Mouse (Mus musculus) left cerebral cortex, postnatal 25 days (tissue): Measurements from ENCODE around the gene Esrrb. TPM values are rescaled to one million over a fixed set of nuclear protein-coding genes. Genes with fewer than 3 reads are reported as not detected.

Experiments used
- DNase-seq, 2 experiments: peaks; one replicate each; pipeline ENCODE4 v3.0.0; 2022; ENCODE audit warnings: low spot score in 2 of 2, mixed read lengths in 1 of 2
- intact Hi-C: fragments of 180-260 bp; cut with DNase I; formaldehyde crosslinking; loops from one replicate; pipeline ENCODE4 v1.15.1; 2025
- total RNA-seq, 2 experiments: library from RNA; stranded (reverse); gene quantifications; 2 replicates each; pipeline ENCODE4 v1.2.3; 2021

Esrrb gene
- total RNA-seq, result 1 to 10 TPM; 1.4 to 1.7 TPM

DNA sequence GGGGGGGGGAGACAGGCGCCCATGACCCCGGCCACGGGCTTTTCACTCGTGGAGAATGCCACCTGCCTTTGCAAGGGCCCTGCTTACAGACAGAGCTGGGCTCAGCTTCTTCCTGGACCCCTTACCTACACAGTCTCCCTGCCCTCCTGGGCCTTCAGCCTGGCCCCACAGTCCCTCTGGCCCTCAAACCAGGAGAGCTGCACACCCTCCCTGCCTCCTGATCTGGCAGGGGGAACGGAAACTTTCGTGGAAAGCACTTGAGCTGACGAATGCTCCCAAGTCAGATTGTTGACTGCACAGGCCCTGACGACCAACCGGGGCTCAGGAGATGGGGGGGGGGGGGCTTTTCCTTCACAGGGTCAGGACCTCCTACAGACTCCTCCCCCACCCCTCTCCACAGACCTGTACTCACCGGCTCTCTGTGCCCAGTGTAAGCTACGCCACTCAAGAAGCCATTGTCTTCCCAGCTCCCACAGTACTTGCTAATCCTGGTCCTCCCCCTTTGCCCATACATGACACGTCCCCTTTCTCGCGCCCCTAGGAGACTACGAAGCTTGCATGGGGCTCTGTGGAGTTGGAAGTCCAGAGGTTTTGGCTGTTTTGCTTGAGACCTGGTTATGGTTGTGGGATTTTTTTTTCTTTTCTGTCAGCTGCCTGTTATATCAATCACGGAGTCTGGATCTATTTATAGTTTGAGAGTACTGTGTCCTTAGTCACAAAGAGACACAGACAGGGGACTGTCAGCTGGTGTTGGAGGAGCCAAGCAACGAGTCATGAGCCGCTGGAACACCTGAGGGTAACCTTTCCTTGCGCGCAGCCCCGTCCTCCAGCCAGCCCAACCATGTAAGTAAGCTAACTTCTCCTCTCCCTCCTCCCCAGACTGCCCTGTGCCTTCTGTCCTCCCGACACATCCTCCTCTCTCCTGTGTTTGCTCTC lies at the start of gene Esrrb:
TSS of gene Esrrb (plus strand) at position 422 of the 936 bp plus-strand sequence.
- DNase-seq, result no peak
- intact Hi-C loops, result no loop called here

DNA sequence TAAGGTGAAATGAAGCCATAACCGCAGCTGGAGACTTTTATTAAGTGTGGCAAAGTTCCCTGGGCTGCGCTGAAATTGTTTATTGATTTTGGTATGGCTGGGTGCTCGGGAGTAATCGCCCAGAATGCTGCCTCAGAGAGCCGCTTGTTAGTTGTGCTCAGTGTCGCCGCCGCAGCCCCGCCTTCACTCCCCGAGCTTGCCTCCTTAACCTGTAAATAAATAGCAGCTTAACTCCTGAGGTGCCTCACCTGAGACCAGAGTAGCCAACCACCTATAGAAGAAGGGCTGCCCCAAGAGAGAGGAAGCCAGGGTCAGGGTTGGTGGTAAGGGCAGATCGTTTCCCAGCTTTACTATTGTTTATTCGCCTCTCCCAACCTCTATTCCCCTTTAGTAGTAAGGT lies 40.3 kb upstream of the Esrrb start:
- intact Hi-C loops, result no loop called here
- no peak for DNase-seq

DNA sequence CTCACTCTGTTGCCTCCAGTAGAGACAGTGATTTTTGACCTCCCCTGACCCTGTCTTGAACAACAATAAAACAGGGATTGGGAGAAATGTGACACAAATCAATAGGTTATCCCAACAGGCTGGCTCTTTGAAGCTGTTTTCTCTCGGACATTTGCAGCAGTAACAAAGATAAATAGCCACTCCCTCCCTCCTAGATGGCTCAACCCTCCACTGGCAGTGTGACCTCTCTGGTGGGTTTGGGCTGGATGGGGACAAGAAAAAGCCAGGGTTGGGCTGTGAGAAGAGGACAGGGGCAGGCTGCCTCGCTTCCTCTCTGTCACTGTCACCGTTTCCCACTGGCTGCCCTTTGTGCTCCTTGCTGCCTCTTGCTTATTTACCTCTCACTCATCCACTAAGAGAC lies 36.6 kb upstream of the Esrrb start:
- DNase-seq, result no peak

DNA sequence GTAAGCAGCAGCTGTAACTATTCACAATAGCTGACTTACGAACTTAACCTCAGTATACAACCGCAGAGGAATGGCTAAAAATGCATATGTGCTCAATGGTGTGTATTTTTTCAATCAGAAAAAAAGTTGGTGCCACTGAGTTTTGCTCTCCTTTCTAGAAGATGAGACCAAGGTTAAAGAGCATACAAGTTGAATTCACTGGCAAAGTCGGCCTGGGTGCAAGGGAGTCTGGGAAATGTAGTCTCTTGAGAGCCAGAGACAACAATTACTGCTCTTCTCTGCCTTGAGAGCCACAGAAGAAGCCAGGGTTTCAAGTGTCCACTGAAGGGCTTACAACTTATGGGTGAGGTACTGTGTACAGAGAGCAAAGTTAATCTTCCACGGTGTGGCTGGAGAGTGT lies 31.1 kb upstream of the Esrrb start:
- intact Hi-C loops, result loop anchor here (10.0 kb wide), 1 partner anchor 285 kb away; no protein-coding TSS in a partner anchor
- DNase-seq, result no peak

More for the DNA sequence above, 36.6 kb upstream of the Esrrb start:
- intact Hi-C loops, result no loop called here

DNA sequence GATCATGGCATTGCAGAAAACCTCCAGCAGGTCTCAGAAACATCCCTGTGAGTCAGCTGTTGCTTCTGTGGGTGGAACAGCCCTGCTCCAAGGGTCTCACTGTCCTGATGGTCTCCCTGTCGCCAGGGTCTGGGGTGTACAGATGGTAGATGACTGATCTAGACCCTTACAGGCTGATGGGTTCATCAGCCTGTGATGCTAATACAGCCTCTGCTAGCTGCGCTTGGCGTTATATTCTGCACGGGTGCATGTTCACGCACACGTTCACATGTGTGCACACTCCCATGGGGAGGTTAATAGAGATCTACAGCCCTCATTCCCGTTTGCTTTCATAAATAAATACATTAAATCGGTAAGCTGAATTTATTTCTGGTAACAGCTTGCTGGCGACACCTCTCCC lies 30.2 kb upstream of the Esrrb start:
- intact Hi-C loops, result loop anchor here (10.0 kb wide), 1 partner anchor 284 kb away; no protein-coding TSS in a partner anchor
- peak; percentile 5 to 14 for DNase-seq

DNA sequence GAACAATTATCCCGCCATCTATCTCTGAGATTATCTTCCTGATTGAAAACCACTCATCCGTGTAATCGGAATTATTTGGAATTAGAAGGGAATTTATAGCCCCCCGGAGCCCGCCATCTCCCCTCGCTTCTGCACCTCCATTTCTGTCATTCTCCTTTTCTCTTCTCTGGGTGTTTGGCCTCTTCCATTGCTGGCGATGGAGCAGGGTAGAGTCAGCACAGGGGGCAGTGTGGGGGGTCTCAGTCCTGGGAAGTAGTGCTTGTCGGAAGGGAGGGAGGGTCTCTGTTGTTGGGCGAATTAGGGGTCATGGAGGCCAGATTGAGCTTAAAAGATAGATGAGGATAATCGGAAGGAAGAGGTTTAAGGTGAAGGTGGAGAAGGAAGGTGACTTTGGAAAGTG lies 29.7 kb upstream of the Esrrb start:
- intact Hi-C loops, result loop anchor here (10.0 kb wide), 1 partner anchor 284 kb away; no protein-coding TSS in a partner anchor
- no peak for DNase-seq

DNA sequence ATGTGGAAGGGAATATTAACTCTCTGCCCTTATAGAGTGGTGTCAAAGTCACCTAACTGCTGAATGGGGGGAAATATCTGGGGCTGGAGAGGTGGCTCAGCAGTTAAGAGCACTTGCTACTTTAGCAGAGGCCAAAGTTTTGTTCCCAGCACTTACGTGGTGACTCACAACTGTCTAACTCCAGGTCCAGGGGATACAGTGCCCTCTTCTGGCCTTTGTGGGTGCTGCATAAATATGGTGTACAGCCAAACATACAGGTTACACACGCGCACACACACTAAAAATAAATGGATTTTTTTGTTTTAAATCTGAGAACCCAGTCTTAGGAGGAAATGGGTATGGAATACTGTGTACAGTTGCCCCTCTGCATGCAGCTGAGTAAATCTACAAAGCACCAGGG lies 24.7 kb upstream of the Esrrb start:
- DNase-seq, result no peak
- intact Hi-C loops, result loop anchor here (10.0 kb wide), 1 partner anchor 279 kb away; no protein-coding TSS in a partner anchor

DNA sequence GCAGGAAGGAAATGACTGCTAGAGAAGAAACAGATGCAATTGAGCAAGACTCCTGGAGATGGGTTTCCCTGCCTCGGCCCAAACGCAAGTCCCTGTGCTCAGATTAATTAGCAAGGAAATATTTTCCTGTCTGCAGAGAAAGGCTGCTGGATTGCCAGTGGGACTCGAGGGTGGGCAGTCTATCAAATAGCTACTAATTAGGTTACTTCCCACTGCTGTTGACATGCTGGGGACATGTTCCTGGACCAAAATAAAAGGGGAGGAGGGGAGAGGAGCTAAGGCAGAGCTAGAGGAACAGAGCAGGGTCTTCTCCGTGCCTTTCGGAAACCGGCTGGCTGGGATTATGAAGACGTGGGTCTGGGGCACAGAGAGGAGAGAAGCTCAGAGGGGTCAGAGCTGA lies 24.0 kb upstream of the Esrrb start:
- intact Hi-C loops, result loop anchor here (10.0 kb wide), 1 partner anchor 278 kb away; no protein-coding TSS in a partner anchor
- DNase-seq, result no peak

DNA sequence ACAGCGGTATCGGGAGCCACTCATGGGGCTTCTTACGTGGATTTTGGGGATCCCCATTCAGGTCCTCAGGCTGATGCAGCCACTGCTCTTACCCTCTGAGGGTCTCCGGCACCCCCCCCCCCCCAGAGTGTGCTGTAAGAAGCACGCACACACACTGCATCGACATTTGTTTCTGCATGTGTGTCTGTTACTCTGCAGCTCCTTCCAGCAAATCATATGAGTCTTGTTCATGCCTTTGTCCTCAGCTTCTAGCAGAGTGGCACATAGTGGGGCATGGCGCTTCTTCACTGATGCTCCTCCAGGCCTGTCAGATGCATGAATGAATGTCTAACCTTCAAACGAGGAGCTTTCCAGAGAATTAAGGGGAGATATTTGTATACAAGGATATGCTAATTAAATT lies 11.4 kb upstream of the Esrrb start:
- intact Hi-C loops, result no loop called here

DNA sequence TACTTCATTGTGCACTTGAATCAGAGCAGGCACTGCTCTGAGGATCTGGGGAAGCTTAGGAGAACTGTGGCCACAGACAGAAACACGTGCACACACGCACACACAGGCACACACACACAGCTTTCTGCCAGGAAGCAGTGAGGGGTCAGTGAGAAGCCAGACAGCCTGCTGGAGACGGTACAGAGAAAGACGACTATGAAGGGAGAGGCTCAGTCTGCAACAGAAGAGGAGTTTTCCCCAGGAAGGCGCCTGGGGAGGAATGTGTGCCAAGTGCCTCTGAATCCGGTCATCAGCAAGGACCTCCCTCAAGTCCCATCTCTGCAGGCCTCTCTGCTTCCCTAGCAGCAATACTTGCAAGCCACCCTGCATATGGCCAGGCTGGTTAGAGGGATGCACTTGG lies 1.5 kb upstream of the Esrrb start:
- no peak for DNase-seq

More for the DNA sequence above, 11.4 kb upstream of the Esrrb start:
- no peak for DNase-seq

DNA sequence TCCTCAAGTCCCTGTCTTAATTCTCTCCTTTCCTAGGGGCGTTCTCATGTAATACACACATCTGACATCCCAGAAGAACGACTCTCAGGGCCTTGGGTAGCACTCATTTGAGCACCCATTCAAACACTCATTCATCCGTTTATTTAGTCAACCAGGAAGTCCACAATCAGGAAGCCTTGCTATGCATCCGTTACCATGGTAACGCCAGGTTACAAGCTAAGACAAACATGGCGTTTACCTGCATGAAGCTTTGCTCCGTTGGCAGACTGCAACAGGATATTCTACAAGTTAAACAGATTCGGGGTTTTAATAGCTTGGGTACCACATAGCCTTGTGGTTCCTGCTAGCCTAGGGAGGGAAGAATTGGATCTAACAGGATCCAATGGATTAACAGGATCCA lies 1.0 kb upstream of the Esrrb start:
- no peak for DNase-seq
- intact Hi-C loops, result no loop called here

More for the DNA sequence above, 1.5 kb upstream of the Esrrb start:
- intact Hi-C loops, result no loop called here

DNA sequence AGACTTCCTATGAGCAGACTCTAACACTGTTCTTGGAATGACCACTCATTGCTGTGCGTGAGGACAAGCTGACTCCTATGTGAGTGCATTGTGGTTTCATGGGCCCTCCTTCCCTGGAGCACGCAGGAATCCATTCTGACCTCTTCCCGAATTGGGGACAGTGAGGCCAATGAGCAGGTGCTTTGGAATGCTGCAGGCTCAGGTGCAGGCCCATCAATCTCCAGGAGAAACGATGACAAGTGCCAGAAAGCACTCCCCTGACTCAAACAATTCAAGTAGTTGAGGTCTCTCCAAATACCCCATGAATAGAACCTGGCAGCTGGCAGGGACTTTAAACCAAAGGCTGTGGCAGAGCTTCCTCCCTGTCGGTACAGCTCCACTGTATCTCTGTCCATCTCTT lies 3.4 kb downstream of the Esrrb start:
- intact Hi-C loops, result no loop called here
- DNase-seq, result no peak

DNA sequence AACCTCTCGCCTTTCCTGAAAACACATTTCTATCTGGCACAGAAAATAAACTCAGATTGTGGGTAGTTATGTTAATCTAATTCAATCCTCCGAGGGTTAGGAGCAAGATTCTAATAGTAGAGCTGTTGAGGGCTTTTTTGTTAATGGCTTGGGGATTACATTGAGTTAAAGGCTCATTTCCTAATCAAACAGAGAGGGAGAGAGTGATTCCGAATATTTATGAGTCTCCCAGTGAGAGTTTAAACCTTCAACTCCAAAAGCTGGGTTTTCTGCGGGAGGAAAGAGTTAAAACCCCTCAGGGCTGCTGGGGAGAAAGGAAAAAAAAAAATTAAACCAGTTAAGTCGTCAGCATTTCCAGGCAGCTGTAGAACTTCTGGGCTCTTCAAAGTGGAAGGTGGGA lies 3.8 kb downstream of the Esrrb start:
- no peak for DNase-seq
- intact Hi-C loops, result no loop called here

DNA sequence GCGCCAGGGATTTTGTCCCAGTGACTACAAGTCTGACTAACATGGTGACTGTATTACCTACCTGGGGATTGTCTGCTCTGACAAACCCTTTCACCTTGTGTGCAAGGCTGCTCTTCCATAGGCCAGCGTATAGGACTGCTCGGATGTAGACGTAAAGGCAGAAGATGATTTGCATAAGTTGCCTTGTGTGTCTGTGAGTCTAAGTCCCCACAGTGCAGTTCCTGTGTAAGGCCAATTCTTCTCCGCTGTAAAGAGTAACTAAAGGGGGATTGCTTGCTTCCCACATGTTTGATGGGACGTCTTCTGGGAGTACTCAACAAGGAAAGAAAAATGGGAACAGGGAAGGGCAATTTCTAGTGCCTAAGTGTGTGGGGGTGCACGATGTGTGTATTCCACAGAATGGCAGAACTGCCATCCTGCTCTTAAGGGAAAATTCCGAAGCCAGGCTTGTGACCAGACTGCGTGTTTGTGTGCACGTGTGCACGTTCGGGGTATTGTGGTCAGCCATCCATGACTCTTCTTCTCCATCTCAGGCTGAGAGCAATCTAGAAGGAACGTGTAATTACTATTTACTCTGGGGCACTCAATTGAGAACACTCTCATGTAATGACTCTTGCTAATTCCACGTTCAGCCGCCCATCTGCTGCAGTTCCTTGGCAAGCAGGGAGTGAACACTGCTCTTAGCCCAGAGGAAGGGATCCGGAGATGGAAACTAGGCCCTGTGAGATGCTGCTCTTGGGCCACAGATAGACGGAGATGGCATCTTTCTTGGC lies 9.9 kb downstream of the Esrrb start:
- intact Hi-C loops, result no loop called here
- peak; percentile 20 to 26 for DNase-seq

DNA sequence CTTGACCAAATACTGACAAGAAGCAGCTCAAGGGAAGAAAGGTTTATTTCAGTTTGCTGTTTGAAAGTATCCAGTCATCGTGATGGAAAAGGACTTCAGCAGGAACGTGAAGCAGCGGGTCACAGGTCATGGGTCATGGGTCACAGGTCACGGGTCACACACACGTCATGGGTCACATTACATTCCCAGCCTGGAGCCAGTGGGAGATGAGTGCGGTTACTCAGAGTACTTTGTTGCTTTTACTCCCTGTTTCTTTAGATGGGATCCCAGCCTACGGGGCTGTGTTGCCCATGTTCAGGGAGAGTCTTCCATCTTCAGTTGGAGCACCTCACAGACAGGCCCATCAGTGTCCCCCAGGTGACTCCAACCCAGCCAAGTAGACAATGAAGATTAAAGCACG lies 13.4 kb downstream of the Esrrb start:
- DNase-seq, result no peak
- intact Hi-C loops, result no loop called here

DNA sequence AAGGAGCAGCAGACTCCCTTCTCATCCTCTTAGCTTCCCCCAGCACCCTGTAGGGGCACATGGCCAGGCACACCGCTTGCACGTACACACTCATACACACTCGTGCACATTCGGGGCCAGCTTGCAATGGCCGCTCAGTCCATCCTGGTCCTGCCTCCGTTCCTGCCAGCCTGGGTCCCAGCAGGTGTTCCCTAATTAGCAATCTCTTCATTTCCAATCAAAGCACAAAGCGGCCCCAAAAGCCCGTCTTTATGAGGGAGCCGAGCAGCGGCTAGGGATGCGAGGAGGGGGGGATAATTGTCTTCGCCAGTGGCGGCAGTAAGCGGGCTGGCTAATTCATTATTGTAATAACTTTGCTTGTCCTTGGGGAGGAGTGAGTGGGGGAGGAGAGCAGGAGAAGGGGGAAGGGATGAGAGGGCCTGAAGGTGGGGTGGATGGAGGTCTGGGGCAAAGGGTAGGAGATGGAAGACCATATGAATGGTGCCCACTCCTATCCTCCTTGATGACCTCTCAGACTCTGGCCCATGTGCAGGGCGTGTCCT lies 18.8 kb downstream of the Esrrb start:
- intact Hi-C loops, result no loop called here
- no peak for DNase-seq

DNA sequence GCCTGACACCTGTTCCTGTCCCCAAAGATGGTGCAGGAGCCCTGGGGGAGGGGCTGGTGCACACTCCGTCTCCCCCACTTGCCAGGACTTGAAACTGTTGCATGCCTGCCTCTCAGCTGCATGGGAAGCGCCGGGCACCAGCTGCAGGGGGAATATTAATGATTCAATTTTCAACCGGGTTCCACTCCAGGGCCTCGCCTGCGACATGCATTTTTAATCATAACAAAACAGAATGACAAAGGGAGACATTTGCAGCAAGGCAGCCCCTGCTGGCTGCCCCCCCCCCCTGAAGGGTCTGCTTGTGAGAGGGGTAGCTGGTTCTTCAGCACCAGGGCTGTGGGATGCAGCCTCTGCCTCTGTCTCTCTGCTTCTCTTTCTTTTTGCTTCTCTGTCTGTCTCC lies 22.9 kb downstream of the Esrrb start:
- DNase-seq, result no peak
- intact Hi-C loops, result no loop called here

DNA sequence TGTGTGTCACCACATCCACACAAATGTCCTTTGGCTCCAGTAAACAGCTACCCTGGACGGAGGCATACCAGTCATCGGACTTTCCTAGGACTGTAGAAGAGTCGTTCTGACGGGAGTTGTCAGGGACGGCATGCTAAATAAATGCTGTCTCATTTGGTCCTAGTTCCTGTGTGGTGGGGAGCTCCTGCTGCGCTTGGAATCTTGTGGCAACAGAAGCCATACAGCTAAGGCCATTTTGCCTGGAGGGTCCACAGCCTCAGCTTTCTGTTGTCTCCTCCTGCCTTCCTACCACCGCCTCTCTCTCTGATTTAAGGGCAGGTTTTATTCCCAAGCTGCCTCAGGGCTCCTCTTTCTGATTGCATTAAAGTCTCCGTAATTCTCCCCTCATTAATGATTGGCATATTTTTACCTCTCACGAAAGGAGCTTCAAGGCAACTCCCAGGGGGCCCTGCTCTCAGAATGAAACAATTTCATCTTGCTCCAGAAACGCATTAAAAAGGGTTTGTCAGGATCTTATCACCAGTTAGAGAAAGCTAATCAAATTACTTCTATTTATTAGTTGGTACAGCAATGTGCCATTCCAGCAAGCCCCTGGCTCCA lies 26.9 kb downstream of the Esrrb start:
- intact Hi-C loops, result no loop called here
- DNase-seq, result no peak

DNA sequence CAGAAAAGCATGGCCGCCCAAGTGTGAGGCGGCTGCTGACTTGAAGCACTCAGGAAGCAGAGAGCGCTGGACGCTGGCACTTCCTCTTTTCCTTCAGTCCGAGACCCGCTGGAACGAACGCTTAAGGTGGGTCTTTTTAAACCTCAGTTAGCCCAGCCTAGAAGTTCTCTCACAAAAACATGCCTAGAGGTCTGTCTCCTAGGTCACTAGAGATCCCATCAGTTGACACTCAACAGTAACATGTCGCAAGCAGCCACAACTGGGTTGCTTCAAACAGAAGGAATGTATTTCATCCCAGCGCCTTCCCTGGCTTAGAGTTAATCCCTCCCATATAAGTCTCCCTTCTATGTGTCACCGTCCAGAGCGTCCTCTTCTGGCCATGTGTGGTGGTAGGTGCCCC lies 33.9 kb downstream of the Esrrb start:
- intact Hi-C loops, result no loop called here

DNA sequence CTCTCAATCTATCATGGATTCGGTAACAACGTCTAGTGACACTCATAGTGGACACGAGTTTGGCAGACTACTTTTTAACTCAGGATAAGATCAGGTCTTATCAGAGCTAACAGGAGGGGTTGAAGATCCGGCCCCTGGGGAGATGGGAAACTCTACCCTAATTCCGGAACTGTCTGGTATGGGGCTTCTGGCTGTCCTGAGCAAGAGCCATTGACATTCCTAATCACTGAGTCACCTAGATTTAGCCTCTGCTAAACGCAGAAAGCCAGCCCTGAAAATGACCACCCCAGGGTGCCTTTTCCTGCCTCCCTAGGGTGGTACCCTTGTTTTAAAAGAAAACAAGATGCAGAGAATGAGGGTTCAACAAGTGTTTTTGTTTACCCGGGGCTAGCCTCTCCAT lies 34.4 kb downstream of the Esrrb start:
- DNase-seq, result no peak
- intact Hi-C loops, result no loop called here

More for the DNA sequence above, 33.9 kb downstream of the Esrrb start:
- DNase-seq, result no peak
